Mouse (Mus musculus) midbrain, embryonic 11.5 days (tissue): ENCODE results near the gene Acp4. TPM values are rescaled to one million over a fixed set of nuclear protein-coding genes. Genes with fewer than 3 reads are reported as not detected.

ENCODE experiments used
- ATAC-seq: fragments of 200-750 bp; cut with Nextera tagmentation; 2 replicates; pipeline ENCODE4 v1.8.0; 2017; ENCODE audit warnings: moderate TSS enrichment, moderate library complexity; ENCODE audit not compliant: low FRiP score
- DNase-seq: peaks from one replicate; pipeline ENCODE4 v3.0.0; 2015; ENCODE audit warnings: low spot score; ENCODE audit errors: missing footprints
- H3K27ac ChIP-seq: fragments of 300-500 bp; sonication (generic); 2 replicates; pipeline ENCODE4 v1.5.1; 2014; ENCODE audit warnings: low read depth, low read length
- H3K27me3 ChIP-seq: fragments of 300-500 bp; sonication (generic); 2 replicates; pipeline ENCODE4 v1.6.1; 2014; ENCODE audit warnings: mild to moderate bottlenecking, low read length, moderate library complexity, mixed read lengths; ENCODE audit not compliant: control insufficient read depth, insufficient read depth
- H3K36me3 ChIP-seq: fragments of 300-500 bp; sonication (generic); 2 replicates; pipeline ENCODE4 v1.6.1; 2014; ENCODE audit warnings: mild to moderate bottlenecking, low read length, moderate library complexity, mixed read lengths; ENCODE audit not compliant: control insufficient read depth, insufficient read depth
- H3K4me1 ChIP-seq: fragments of 300-500 bp; sonication (generic); 2 replicates; pipeline ENCODE4 v1.6.1; 2014; ENCODE audit warnings: low read length; ENCODE audit not compliant: control insufficient read depth, insufficient read depth
- H3K4me2 ChIP-seq: fragments of 300-500 bp; sonication (generic); 2 replicates; pipeline ENCODE4 v1.6.1; 2014; ENCODE audit warnings: mild to moderate bottlenecking, moderate library complexity
- H3K4me3 ChIP-seq: fragments of 300-500 bp; sonication (generic); 2 replicates; pipeline ENCODE4 v1.5.1; 2014; ENCODE audit warnings: low read depth, low read length
- H3K9ac ChIP-seq: fragments of 300-500 bp; sonication (generic); 2 replicates; pipeline ENCODE4 v1.6.1; 2014; ENCODE audit warnings: low read length
- H3K9me3 ChIP-seq: fragments of 300-500 bp; sonication (generic); 2 replicates; pipeline ENCODE4 v1.6.1; 2016; ENCODE audit warnings: low read length; ENCODE audit not compliant: control insufficient read depth
- WGBS: fragments of 180-500 bp; shearing (Covaris S2); extraction: QIAGEN DNeasy Blood & Tissue Kit; methylation state at CpG from one replicate; pipeline ENCODE4 v1.1.7; 2014; 5-methylcytosine and 5-hydroxymethylcytosine counted together
- polyA plus RNA-seq: library from polyadenylated mRNA; unstranded; fragments of >200 nt; fragmentation: Nextera tagmentation; extraction: Ambion mirVana; gene quantifications from 2 replicates; pipeline ENCODE4 v1.2.1, GENCODE M21; 2014

The Acp4 gene
- polyA plus RNA-seq, 1 experiment from 2014 or later: not detected

DNA sequence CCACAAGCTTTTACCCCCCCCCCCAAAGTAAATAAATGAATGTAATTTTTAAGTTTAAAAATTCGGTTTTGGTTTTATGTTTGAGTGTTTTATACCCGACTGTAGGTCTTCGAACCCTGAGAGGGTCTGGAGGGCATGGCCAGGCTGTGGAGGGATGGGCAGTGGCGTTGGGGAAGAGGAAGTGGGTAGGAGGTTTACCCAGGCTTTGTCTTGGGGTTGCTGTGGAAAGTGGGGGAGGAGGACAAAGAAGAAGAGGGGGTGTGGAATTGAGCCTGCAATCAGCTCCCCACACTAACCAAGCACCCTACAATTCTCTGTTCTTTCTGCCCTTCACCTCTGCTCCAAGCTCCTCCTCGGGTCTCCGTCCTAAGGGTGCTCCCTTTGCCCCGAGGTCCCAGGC, 15.4 kb upstream of the Acp4 start:
- Histone ChIP-seq H3K36me3 (no peaks in the 10 kb centered on the region), H3K4me2 (no peak overlapping the region), H3K9ac (no peak overlapping the region), H3K4me3 (no peak overlapping the region), H3K27me3 (peaks cover 4% of the 10 kb centered on the region; the same call in 1 of the 2 replicates), H3K4me1 (no peaks in the 10 kb centered on the region), H3K9me3 (no peaks in the 10 kb centered on the region), H3K27ac (no peak overlapping the region)
- 86% methylated on average over 7 of the region's 7 CpGs for WGBS
- ATAC-seq (no peak), DNase-seq (peak; percentile 45)

- peak; percentile 75 for DNase-seq
- Histone ChIP-seq H3K4me3 (no peak overlapping the region), H3K9ac (no peak overlapping the region), H3K36me3 (no peaks in the 10 kb centered on the region), H3K4me1 (no peaks in the 10 kb centered on the region), H3K27me3 (peaks cover 4% of the 10 kb centered on the region; the same call in 1 of the 2 replicates), H3K9me3 (no peaks in the 10 kb centered on the region), H3K4me2 (no peak overlapping the region), H3K27ac (no peak overlapping the region)
- WGBS: 66% methylated on average over 2 of the region's 2 CpGs
- no peak for ATAC-seq
These were observed 14.1 kb upstream of the Acp4 start for GRCm38 (mm10) chr7:44271309-44271708.

DNA sequence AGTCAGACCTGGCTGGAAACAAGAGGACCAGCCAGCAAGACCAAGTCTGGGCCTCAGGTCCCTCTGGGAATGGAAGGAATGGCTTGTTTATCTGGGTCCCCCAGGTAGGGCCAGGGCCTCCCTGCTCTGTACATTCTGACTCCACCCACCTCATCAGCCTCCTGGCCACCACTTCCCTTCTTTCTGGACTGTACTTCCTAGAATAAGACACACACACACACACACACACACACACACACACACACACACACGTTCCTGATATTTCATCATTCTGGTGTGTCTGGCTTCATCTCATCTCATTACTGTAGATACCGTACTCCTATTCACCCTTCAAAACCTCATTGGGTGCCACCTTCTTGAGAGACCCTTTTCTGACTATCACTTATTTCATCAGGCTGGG, 12.2 kb upstream of the Acp4 start:
- no peaks in the 10 kb centered on the region for H3K4me1 ChIP-seq
- no peak overlapping the region for H3K4me2 ChIP-seq
- ATAC-seq: no peak
- no peak overlapping the region for H3K4me3 ChIP-seq
- peaks cover 4% of the 10 kb centered on the region; the same call in 1 of the 2 replicates for H3K27me3 ChIP-seq
- no peaks in the 10 kb centered on the region for H3K36me3 ChIP-seq
- no peaks in the 10 kb centered on the region for H3K9me3 ChIP-seq
- no peak for DNase-seq
- no peak overlapping the region for H3K27ac ChIP-seq
- WGBS: 85% methylated on average over 2 of the region's 2 CpGs
- no peak overlapping the region for H3K9ac ChIP-seq

GRCm38 (mm10) chr7:44268117-44268516, 10.9 kb upstream of the Acp4 start:
- WGBS: 82% methylated on average over 11 of the region's 11 CpGs
- Histone ChIP-seq H3K27ac (no peak overlapping the region), H3K4me1 (peaks cover 2% of the 10 kb centered on the region), H3K36me3 (no peaks in the 10 kb centered on the region), H3K9me3 (no peaks in the 10 kb centered on the region), H3K27me3 (no peaks in the 10 kb centered on the region), H3K4me3 (no peak overlapping the region), H3K9ac (no peak overlapping the region), H3K4me2 (no peak overlapping the region)
- DNase-seq (peak; percentile 57), ATAC-seq (no peak)

DNA sequence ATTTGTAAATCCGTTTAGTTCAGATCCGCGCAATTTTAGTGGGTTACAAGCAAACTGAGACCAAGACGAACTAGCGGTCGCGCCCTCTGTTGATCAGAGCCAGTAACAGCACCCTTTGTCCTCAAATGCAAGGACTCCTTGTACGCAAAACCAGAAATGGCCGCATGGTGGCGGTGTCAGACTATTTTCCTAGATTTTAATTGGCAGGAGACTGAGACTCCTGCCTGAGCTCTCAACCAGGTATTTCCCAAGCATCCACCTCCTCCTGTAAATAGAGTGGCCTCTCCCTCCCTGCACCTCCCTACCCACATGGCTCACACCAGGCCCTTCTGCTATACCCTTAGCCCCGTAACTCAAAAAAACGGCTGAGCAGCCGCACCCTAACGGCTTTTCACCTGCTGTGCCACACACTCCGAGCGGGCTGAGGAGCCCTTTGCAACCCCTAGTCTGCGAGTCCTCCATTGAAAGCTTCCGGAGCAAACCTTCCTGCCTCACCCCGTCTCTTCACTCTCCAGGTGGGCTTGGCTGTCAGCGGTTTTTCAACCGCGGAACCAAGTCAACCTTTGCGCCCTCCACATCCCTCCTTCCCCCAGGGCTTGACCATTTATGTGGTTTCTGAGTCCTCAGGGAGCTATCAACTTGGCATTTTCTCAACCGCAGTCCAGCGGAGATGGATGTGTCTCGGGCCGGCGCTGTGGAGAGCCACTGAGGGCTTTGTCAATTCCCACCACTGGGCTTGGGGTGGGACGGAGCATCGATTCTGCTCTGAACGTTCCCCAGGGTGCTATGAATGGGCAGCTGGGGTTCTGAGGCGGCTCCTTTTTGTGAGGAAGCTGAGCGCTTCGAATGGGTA, 5.8 kb upstream of the Acp4 start:
- no peaks in the 10 kb centered on the region for H3K9me3 ChIP-seq
- no peak overlapping the region for H3K27ac ChIP-seq
- peak overlapping the region; percentile 13; the same call in 1 of the 2 replicates for H3K4me3 ChIP-seq
- H3K4me2 ChIP-seq: peak overlapping the region; percentile 41
- H3K9ac ChIP-seq: peak overlapping the region; percentile 39; the same call in 1 of the 2 replicates
- DNase-seq (peak; percentile 100), ATAC-seq (peak; percentile 82)
- H3K36me3 ChIP-seq: no peaks in the 10 kb centered on the region
- H3K4me1 ChIP-seq: peaks cover 4% of the 10 kb centered on the region
- WGBS: 2% methylated on average over 34 of the region's 34 CpGs
- no peaks in the 10 kb centered on the region for H3K27me3 ChIP-seq

DNA sequence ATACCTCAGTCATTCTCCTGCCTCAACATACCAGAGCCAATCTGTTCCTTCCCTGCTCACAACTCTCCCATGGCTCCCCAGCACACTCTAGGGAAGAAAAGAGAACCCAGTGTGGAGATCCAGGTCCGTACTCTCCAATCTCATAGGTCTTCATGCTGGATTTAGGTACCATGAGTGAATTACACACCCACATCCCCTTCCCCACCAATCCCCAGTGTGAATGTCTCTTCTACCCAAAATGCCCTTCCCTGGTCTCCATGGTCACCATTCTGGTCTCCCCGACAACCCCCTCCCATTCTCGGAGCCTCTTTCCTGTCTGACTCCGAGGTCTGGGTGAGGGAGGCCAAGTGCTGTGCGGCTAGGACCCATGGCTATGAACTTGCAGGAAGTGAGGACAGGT, 4.0 kb upstream of the Acp4 start, which contains the start of gene Gm15517:
Gene Gm15517 (plus strand): TSS at position 301 of the 400 bp plus-strand sequence.
- no peak within 1 kb of the TSS for H3K9ac ChIP-seq
- no peak within 1 kb of the TSS for H3K4me3 ChIP-seq
- 48% methylated on average over 5 of the region's 5 CpGs for WGBS
- no peaks in the 10 kb centered on the region for H3K9me3 ChIP-seq
- no peaks in the 10 kb centered on the region for H3K36me3 ChIP-seq
- ATAC-seq: no peak
- H3K4me2 ChIP-seq: no peak within 1 kb of the TSS
- DNase-seq: no peak
- no peak within 1 kb of the TSS for H3K27ac ChIP-seq
- no peaks in the 10 kb centered on the region for H3K27me3 ChIP-seq
- peaks cover 4% of the 10 kb centered on the region for H3K4me1 ChIP-seq

- DNase-seq: no peak
These were observed 3.2 kb upstream of the Acp4 start for GRCm38 (mm10) chr7:44260410-44260809.

GRCm38 (mm10) chr7:44254930-44255329, 2.2 kb downstream of the Acp4 start:
- Histone ChIP-seq H3K9me3 (no peaks in the 10 kb centered on the region), H3K36me3 (peaks cover 16% of the 10 kb centered on the region; the same call in 1 of the 2 replicates), H3K27ac (no peak overlapping the region), H3K4me3 (no peak overlapping the region), H3K9ac (no peak overlapping the region), H3K4me1 (no peaks in the 10 kb centered on the region), H3K27me3 (no peaks in the 10 kb centered on the region), H3K4me2 (no peak overlapping the region)
- no peak for ATAC-seq
- DNase-seq: peak; percentile 59
- WGBS: 84% methylated on average over 6 of the region's 6 CpGs

More at GRCm38 (mm10) chr7:44260410-44260809, 3.2 kb upstream of the Acp4 start:
- Histone ChIP-seq H3K36me3 (no peaks in the 10 kb centered on the region), H3K27ac (no peak overlapping the region), H3K4me2 (no peak overlapping the region), H3K9me3 (no peaks in the 10 kb centered on the region), H3K4me3 (no peak overlapping the region), H3K9ac (no peak overlapping the region), H3K27me3 (no peaks in the 10 kb centered on the region), H3K4me1 (peaks cover 4% of the 10 kb centered on the region)
- ATAC-seq: no peak
- WGBS: 74% methylated on average over 6 of the region's 6 CpGs

- H3K36me3 ChIP-seq: peaks cover 19% of the 10 kb centered on the region; the same call in 1 of the 2 replicates
- H3K4me3 ChIP-seq: no peak overlapping the region
- no peak overlapping the region for H3K4me2 ChIP-seq
- H3K9me3 ChIP-seq: no peaks in the 10 kb centered on the region
- DNase-seq: peak; percentile 82
- no peaks in the 10 kb centered on the region for H3K27me3 ChIP-seq
- no peak overlapping the region for H3K9ac ChIP-seq
- H3K27ac ChIP-seq: no peak overlapping the region
- no peaks in the 10 kb centered on the region; the same call in 1 of the 2 replicates for H3K4me1 ChIP-seq
- ATAC-seq: peak; percentile 18; the same call in 1 of the 2 replicates
- 73% methylated on average over 15 of the region's 15 CpGs for WGBS
These were observed 4.1 kb downstream of the Acp4 start for GRCm38 (mm10) chr7:44253023-44253616.
